Mouse (Mus musculus) brown adipose tissue, adult 24 weeks (tissue): ENCODE measurements around the gene Tcl1b2. TPM values are rescaled to one million over a fixed set of nuclear protein-coding genes. Genes with fewer than 3 reads are reported as not detected.
"Not testable (repeated sequence)": the region's sequence is repeated elsewhere in the genome, so short reads cannot be mapped to it uniquely, and the experiment has no call there.

Experiments
- H3K27ac ChIP-seq: fragments of 200-500 bp; replicated peaks from 2 replicates; pipeline ENCODE4 v1.5.1; 2012; ENCODE audit warnings: low read depth, mild to moderate bottlenecking, low read length
- H3K4me1 ChIP-seq: fragments of 200-500 bp; 2 replicates; pipeline ENCODE4 v1.6.1; 2012; ENCODE audit warnings: low read length, mixed read lengths; ENCODE audit not compliant: control insufficient read depth, insufficient read depth, insufficient read length
- H3K4me3 ChIP-seq: fragments of 200-500 bp; 2 replicates; pipeline ENCODE4 v1.5.1; 2012; ENCODE audit warnings: low read depth, mild to moderate bottlenecking, low read length, moderate library complexity; ENCODE audit not compliant: insufficient read depth
- polyA plus RNA-seq: library from polyadenylated mRNA; stranded (reverse); fragments of >200 nt; gene quantifications from 2 replicates; pipeline ENCODE4 v1.2.4, GENCODE M21; 2012; ENCODE audit not compliant: missing spikeins, insufficient read depth, insufficient read length

Tcl1b2 gene
- polyA plus RNA-seq, 1 experiment = not detected

- not testable (repeated sequence) for H3K4me3 ChIP-seq, H3K4me1 ChIP-seq, H3K27ac ChIP-seq
These were observed 11.0 kb upstream of the Tcl1b2 start for GRCm38 (mm10) chr12:105134826-105135225.

- H3K4me1 ChIP-seq, H3K4me3 ChIP-seq, H3K27ac ChIP-seq: not testable (repeated sequence)
These were observed 8.1 kb upstream of the Tcl1b2 start for GRCm38 (mm10) chr12:105137729-105138128.

GRCm38 (mm10) chr12:105143096-105143495, 2.7 kb upstream of the Tcl1b2 start:
- H3K4me1 ChIP-seq = no peaks in the 10 kb centered on the region
- H3K27ac ChIP-seq = no peak overlapping the region
- no peak overlapping the region for H3K4me3 ChIP-seq

GRCm38 (mm10) chr12:105144928-105145327, 886 bp upstream of the Tcl1b2 start:
- not testable (repeated sequence) for H3K27ac ChIP-seq, H3K4me1 ChIP-seq, H3K4me3 ChIP-seq

- H3K4me1 ChIP-seq, H3K27ac ChIP-seq, H3K4me3 ChIP-seq: not testable (repeated sequence)
These were observed 9.5 kb downstream of the Tcl1b2 start for GRCm38 (mm10) chr12:105155286-105155685.

GRCm38 (mm10) chr12:105158842-105159241, 13.0 kb downstream of the Tcl1b2 start:
- H3K27ac ChIP-seq = no peak overlapping the region

GRCm38 (mm10) chr12:105159390-105159789, 13.6 kb downstream of the Tcl1b2 start, which contains the start of gene Tcl1b1:
Gene Tcl1b1 (plus strand): TSS chr12:105159690.
- H3K4me1 ChIP-seq = no peaks in the 10 kb centered on the region
- no peak within 1 kb of the TSS for H3K27ac ChIP-seq
- no peak within 1 kb of the TSS for H3K4me3 ChIP-seq

More at GRCm38 (mm10) chr12:105158842-105159241, 13.0 kb downstream of the Tcl1b2 start:
- Histone ChIP-seq H3K4me3 (no peak overlapping the region), H3K4me1 (no peaks in the 10 kb centered on the region)

- Histone ChIP-seq H3K4me1 (no peaks in the 10 kb centered on the region), H3K4me3 (no peak overlapping the region), H3K27ac (no peak overlapping the region)
These were observed 20.9 kb downstream of the Tcl1b2 start for GRCm38 (mm10) chr12:105166734-105167133.

GRCm38 (mm10) chr12:105173366-105173765, 27.6 kb downstream of the Tcl1b2 start:
- no peaks in the 10 kb centered on the region for H3K4me1 ChIP-seq
- no peak overlapping the region for H3K4me3 ChIP-seq
- no peak overlapping the region for H3K27ac ChIP-seq

- not testable (repeated sequence) for H3K27ac ChIP-seq, H3K4me1 ChIP-seq, H3K4me3 ChIP-seq
These were observed 28.5 kb downstream of the Tcl1b2 start for GRCm38 (mm10) chr12:105174318-105174717.

- H3K4me1 ChIP-seq, H3K27ac ChIP-seq, H3K4me3 ChIP-seq: not testable (repeated sequence)
These were observed 30.2 kb downstream of the Tcl1b2 start, which contains the start of gene Tcl1b5 for GRCm38 (mm10) chr12:105176044-105176443. Gene Tcl1b5 (plus strand): TSS chr12:105176344.

GRCm38 (mm10) chr12:105181040-105181644, 35.3 kb downstream of the Tcl1b2 start:
- H3K27ac ChIP-seq, H3K4me3 ChIP-seq, H3K4me1 ChIP-seq: not testable (repeated sequence)

- H3K4me3 ChIP-seq, H3K27ac ChIP-seq, H3K4me1 ChIP-seq: not testable (repeated sequence)
These were observed 43.2 kb downstream of the Tcl1b2 start for GRCm38 (mm10) chr12:105188980-105189379.

GRCm38 (mm10) chr12:105190743-105191142, 44.9 kb downstream of the Tcl1b2 start, which contains the start of gene Tcl1b3:
Gene Tcl1b3 (plus strand): TSS chr12:105191043.
- H3K4me3 ChIP-seq, H3K27ac ChIP-seq, H3K4me1 ChIP-seq: not testable (repeated sequence)

- H3K4me3 ChIP-seq, H3K4me1 ChIP-seq, H3K27ac ChIP-seq: not testable (repeated sequence)
These were observed 54.1 kb downstream of the Tcl1b2 start for GRCm38 (mm10) chr12:105199684-105200497.

- H3K4me1 ChIP-seq, H3K4me3 ChIP-seq, H3K27ac ChIP-seq: not testable (repeated sequence)
These were observed 55.8 kb downstream of the Tcl1b2 start, which contains the start of gene Tcl1b4 for GRCm38 (mm10) chr12:105201657-105202056. Gene Tcl1b4 (plus strand): TSS chr12:105201957.
